Mouse (Mus musculus): Measurements from ENCODE around the gene Cpox. TPM values are rescaled to one million over a fixed set of nuclear protein-coding genes. Genes with fewer than 3 reads are reported as not detected.

Cpox gene
- 178 and 189 TPM in 2 replicates for polyA plus RNA-seq (2015; fragmentation: Nextera tagmentation; extraction: Ambion mirVana)

GRCm38 (mm10) chr16:58669917-58670630 is at the start of gene Cpox:
Gene Cpox (plus strand): TSS chr16:58670292.
- ATAC-seq (peak; percentile 98), DNase-seq (peak; percentile 91)
- H3K9ac ChIP-seq (replicated peaks): peak within 1 kb of the TSS; percentile 96
- no peaks in the 10 kb centered on the region for H3K9me3 ChIP-seq (ENCODE audit: low read length)
- peaks cover 18% of the 10 kb centered on the region for H3K4me1 ChIP-seq (ENCODE audit: insufficient read depth)
- peaks cover 28% of the 10 kb centered on the region for H3K36me3 ChIP-seq (replicated peaks; ENCODE audit: insufficient read depth, low read length)
- under 1% methylated on average over 38 of the region's 51 CpGs for WGBS (ENCODE audit: insufficient replicate concordance)
- TF ChIP-seq EP300 (IDR thresholded peaks at IDR 0.05; ENCODE audit: low read depth): peak; percentile 99
- peak; percentile 17; the same call in 1 of the 2 replicates for TF ChIP-seq CTCF (IDR thresholded peaks at IDR 0.05; ENCODE audit: low read depth)
- peak within 1 kb of the TSS; percentile 92 for H3K4me3 ChIP-seq (ENCODE audit: low read depth, low read length)
- H3K27me3 ChIP-seq (ENCODE audit: insufficient read depth, low read length): no peaks in the 10 kb centered on the region
- H3K27ac ChIP-seq (ENCODE audit: low read depth): peak within 1 kb of the TSS; percentile 98
- peak within 1 kb of the TSS; percentile 77 for H3K4me2 ChIP-seq (ENCODE audit: low read depth, low read length)

DNA sequence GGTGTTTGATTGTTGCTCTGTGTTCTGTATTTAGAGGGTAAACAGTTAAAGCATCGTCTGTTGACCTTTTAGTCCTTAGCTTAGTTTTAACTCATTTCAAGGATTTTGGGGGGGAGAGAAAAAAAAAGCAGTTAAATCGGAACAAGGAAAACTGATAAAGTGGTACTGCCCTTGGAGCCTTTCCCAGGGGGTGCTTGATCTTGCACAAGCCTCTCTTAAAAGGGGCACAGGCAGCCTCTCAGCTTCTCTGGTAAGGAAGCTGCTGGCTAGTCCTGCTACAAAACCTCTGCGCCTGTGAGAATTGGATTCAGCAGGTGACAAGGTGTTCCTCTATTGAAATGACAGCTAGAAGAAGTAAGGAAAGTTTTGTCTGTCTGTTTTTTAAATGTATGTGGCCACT is 47.7 kb upstream of the Cpox start:
- Histone ChIP-seq H3K4me2 (ENCODE audit: low read depth, low read length) (no peak overlapping the region), H3K4me3 (ENCODE audit: low read depth, low read length) (no peak overlapping the region), H3K4me1 (ENCODE audit: insufficient read depth) (peaks cover 3% of the 10 kb centered on the region; the same call in 1 of the 2 replicates), H3K27me3 (ENCODE audit: insufficient read depth, low read length) (no peaks in the 10 kb centered on the region), H3K9me3 (ENCODE audit: low read length) (no peaks in the 10 kb centered on the region), H3K27ac (ENCODE audit: low read depth) (no peak overlapping the region), H3K36me3 (replicated peaks; ENCODE audit: insufficient read depth, low read length) (no peaks in the 10 kb centered on the region), H3K9ac (replicated peaks) (no peak overlapping the region)
- TF ChIP-seq CTCF (IDR thresholded peaks at IDR 0.05; ENCODE audit: low read depth) (no peak), EP300 (IDR thresholded peaks at IDR 0.05; ENCODE audit: low read depth) (no peak)
- DNase-seq: no peak
- 77% methylated on average over 3 of the region's 3 CpGs for WGBS (ENCODE audit: insufficient replicate concordance)
- no peak for ATAC-seq

- WGBS (ENCODE audit: insufficient replicate concordance): 77% methylated on average over 4 of the region's 4 CpGs
- H3K36me3 ChIP-seq (replicated peaks; ENCODE audit: insufficient read depth, low read length): no peaks in the 10 kb centered on the region
These were observed 47.0 kb upstream of the Cpox start for GRCm38 (mm10) chr16:58623114-58623513.

DNA sequence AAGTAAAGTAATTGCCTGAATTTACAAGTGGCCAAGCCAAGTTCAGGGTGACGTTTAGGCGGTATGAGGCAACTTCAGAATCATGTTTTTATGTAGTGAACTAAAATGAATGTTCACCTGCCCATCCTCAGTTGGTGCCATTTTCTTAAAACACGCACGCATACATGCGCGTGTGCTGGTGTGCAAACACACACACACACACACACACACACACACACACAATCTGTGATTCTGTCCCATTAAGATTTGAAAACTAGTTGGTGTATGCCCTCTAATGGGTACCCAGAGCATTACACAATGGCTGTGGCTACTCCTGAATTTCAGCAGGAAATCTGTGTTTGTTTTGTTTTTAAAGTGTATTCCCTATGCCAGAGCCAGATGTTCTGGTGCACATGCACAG is 46.1 kb upstream of the Cpox start:
- H3K4me3 ChIP-seq (ENCODE audit: low read depth, low read length): no peak overlapping the region
- ATAC-seq: 0 out of 2 replicates have a peak, but pooled peaks have one; percentile 23
- no peaks in the 10 kb centered on the region for H3K9me3 ChIP-seq (ENCODE audit: low read length)
- TF ChIP-seq EP300 (IDR thresholded peaks at IDR 0.05; ENCODE audit: low read depth): no peak
- TF ChIP-seq CTCF (IDR thresholded peaks at IDR 0.05; ENCODE audit: low read depth): peak; percentile 84
- no peak overlapping the region for H3K4me2 ChIP-seq (ENCODE audit: low read depth, low read length)
- DNase-seq: peak; percentile 24
- peaks cover 13% of the 10 kb centered on the region for H3K4me1 ChIP-seq (ENCODE audit: insufficient read depth)
- no peak overlapping the region for H3K9ac ChIP-seq (replicated peaks)
- H3K27ac ChIP-seq (ENCODE audit: low read depth): no peak overlapping the region
- no peaks in the 10 kb centered on the region for H3K36me3 ChIP-seq (replicated peaks; ENCODE audit: insufficient read depth, low read length)
- WGBS (ENCODE audit: insufficient replicate concordance): 79% methylated on average over 6 of the region's 6 CpGs
- no peaks in the 10 kb centered on the region for H3K27me3 ChIP-seq (ENCODE audit: insufficient read depth, low read length)

More at GRCm38 (mm10) chr16:58623114-58623513, 47.0 kb upstream of the Cpox start:
- DNase-seq (no peak), ATAC-seq (no peak)
- no peak for TF ChIP-seq EP300 (IDR thresholded peaks at IDR 0.05; ENCODE audit: low read depth)
- no peak for TF ChIP-seq CTCF (IDR thresholded peaks at IDR 0.05; ENCODE audit: low read depth)
- no peak overlapping the region for H3K9ac ChIP-seq (replicated peaks)
- no peak overlapping the region for H3K4me2 ChIP-seq (ENCODE audit: low read depth, low read length)
- no peaks in the 10 kb centered on the region for H3K27me3 ChIP-seq (ENCODE audit: insufficient read depth, low read length)
- H3K4me1 ChIP-seq (ENCODE audit: insufficient read depth): peaks cover 6% of the 10 kb centered on the region; the same call in 1 of the 2 replicates
- no peaks in the 10 kb centered on the region for H3K9me3 ChIP-seq (ENCODE audit: low read length)
- no peak overlapping the region for H3K4me3 ChIP-seq (ENCODE audit: low read depth, low read length)
- no peak overlapping the region for H3K27ac ChIP-seq (ENCODE audit: low read depth)

DNA sequence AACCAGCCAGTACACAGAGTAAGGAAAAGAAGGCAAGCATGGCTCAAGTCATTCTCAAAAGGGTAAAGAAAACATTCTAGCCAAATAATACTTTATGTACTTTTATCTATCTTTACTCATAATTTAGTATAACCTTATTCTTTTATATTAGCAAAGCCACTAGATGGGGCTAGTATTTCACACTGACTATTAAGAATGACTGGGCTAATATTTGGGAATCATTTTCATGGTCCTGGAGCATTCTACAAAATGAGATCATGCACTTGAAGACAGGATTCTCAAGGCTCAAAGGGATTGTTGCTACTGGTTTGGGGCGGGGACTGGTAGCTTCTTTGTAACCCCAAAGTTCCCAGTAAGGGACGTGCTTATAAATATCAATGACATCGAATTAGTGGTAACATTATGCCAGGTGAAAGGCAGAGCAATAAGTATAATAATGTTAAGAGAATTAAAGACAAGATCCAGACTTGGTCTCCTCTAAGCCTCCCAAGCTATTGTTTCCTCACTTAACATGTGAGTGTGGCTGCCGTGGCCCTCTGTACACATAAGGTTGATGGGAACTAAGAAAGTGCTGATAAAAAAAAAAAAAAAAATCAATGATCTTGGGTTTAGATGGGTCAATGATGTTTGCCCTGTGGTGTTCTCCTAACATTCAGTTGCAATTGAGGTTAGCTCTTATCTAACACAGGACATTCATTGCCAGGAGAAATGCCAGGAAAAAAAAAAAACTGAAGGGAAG is 42.3 kb upstream of the Cpox start:
- TF ChIP-seq CTCF (IDR thresholded peaks at IDR 0.05; ENCODE audit: low read depth): peak; percentile 59
- TF ChIP-seq EP300 (IDR thresholded peaks at IDR 0.05; ENCODE audit: low read depth): peak; percentile 60; the same call in 1 of the 2 replicates
- 61% methylated on average over 4 of the region's 4 CpGs for WGBS (ENCODE audit: insufficient replicate concordance)
- peak; percentile 75 for ATAC-seq
- Histone ChIP-seq H3K9ac (replicated peaks) (no peak overlapping the region), H3K4me1 (ENCODE audit: insufficient read depth) (peaks cover 16% of the 10 kb centered on the region), H3K9me3 (ENCODE audit: low read length) (no peaks in the 10 kb centered on the region), H3K36me3 (replicated peaks; ENCODE audit: insufficient read depth, low read length) (no peaks in the 10 kb centered on the region), H3K27me3 (ENCODE audit: insufficient read depth, low read length) (no peaks in the 10 kb centered on the region), H3K4me3 (ENCODE audit: low read depth, low read length) (no peak overlapping the region), H3K27ac (ENCODE audit: low read depth) (peak overlapping the region; percentile 29), H3K4me2 (ENCODE audit: low read depth, low read length) (no peak overlapping the region)
- no peak for DNase-seq

DNA sequence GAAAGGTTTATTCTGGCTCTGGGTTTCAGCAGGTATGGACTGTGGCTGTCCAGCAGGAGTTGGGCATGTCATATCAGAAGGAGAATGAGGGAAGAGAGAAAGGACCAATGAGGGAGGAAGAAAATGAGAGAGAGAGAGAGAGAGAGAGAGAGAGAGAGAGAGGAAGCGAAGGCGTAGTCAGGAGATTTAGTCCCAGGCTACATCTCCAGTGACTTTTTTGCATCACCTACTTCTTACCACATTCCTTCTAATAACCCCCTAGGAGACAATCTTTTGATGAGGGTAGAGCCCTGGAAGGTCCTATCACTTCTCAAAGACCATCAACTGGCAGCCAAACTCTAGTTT is 41.8 kb upstream of the Cpox start:
- peaks cover 16% of the 10 kb centered on the region for H3K4me1 ChIP-seq (ENCODE audit: insufficient read depth)
- H3K36me3 ChIP-seq (replicated peaks; ENCODE audit: insufficient read depth, low read length): no peaks in the 10 kb centered on the region
- WGBS (ENCODE audit: insufficient replicate concordance): 100% methylated on average over 2 of the region's 2 CpGs
- ATAC-seq (no peak), DNase-seq (no peak)
- H3K9me3 ChIP-seq (ENCODE audit: low read length): no peaks in the 10 kb centered on the region
- H3K9ac ChIP-seq (replicated peaks): no peak overlapping the region
- no peak overlapping the region for H3K4me3 ChIP-seq (ENCODE audit: low read depth, low read length)
- H3K27me3 ChIP-seq (ENCODE audit: insufficient read depth, low read length): no peaks in the 10 kb centered on the region
- peak overlapping the region; percentile 29 for H3K27ac ChIP-seq (ENCODE audit: low read depth)
- TF ChIP-seq EP300 (IDR thresholded peaks at IDR 0.05; ENCODE audit: low read depth) (no peak), CTCF (IDR thresholded peaks at IDR 0.05; ENCODE audit: low read depth) (no peak)
- no peak overlapping the region for H3K4me2 ChIP-seq (ENCODE audit: low read depth, low read length)
